Mouse (Mus musculus) CH12.LX (cell line): ENCODE measurements at regions not wholly inside any gene's neighbourhood (a gene's known extent, or its start where the extent isn't known, plus 50 kb on each side); places are given as distances from the start of the nearest gene placed in this dataset.

ENCODE experiments used
- CTCF ChIP-seq, 2 experiments: IDR thresholded peaks in 1 of 2; conservative IDR thresholded peaks in 1 of 2; 2 replicates each; pipeline ENCODE4 v1.5.1; 2011 to 2012; ENCODE audit warnings: low read depth in 2 of 2, low read length in 2 of 2, improper control_type of control experiment in 1 of 2, inconsistent platforms in 1 of 2, mild to moderate bottlenecking in 1 of 2, moderate library complexity in 1 of 2
- E2F4 ChIP-seq: IDR thresholded peaks from 2 replicates; pipeline ENCODE4 v1.6.1; 2011; ENCODE audit warnings: low read depth, low read length, improper control_type of control experiment; ENCODE audit not compliant: insufficient replicate concordance
- EP300 ChIP-seq: IDR thresholded peaks from 2 replicates; pipeline ENCODE4 v1.6.1; 2011; ENCODE audit warnings: low read length, improper control_type of control experiment
- IRF4 ChIP-seq: IDR thresholded peaks from 2 replicates; pipeline ENCODE4 v1.6.1; 2014; ENCODE audit warnings: low read depth, mild to moderate bottlenecking, inconsistent platforms, low read length, improper control_type of control experiment
- MAFK ChIP-seq: IDR thresholded peaks from 2 replicates; pipeline ENCODE4 v1.6.1; 2011; ENCODE audit warnings: low read length, improper control_type of control experiment; ENCODE audit not compliant: insufficient replicate concordance
- POLR2A ChIP-seq: IDR thresholded peaks from 2 replicates; pipeline ENCODE4 v1.6.1; 2011; ENCODE audit warnings: low read depth, mild to moderate bottlenecking, improper control_type of control experiment, low read length

GRCm38 (mm10) chr8:65553376-65554014 is 64.2 kb upstream of the March1 start:
- TF ChIP-seq CTCF (conservative IDR thresholded peaks at IDR 0.05 in 1 of 2, IDR thresholded peaks at IDR 0.05 in 1 of 2; ENCODE audit: low read depth in 2 of 2, low read length in 2 of 2) (no peak), MAFK (no peak), EP300 (no peak), POLR2A (peak; percentile 69), E2F4 (no peak), IRF4 (no peak)
